Mouse (Mus musculus) heart, postnatal 10 days (tissue): Measurements from ENCODE around the gene Kcnh6. TPM values are rescaled to one million over a fixed set of nuclear protein-coding genes. Genes with fewer than 3 reads are reported as not detected.
"Not testable (repeated sequence)": the region's sequence is repeated elsewhere in the genome, so short reads cannot be mapped to it uniquely, and the experiment has no call there.

Experiments
- DNase-seq, 2 experiments: peaks; one replicate each; pipeline ENCODE4 v3.0.0; 2021
- intact Hi-C: fragments of 180-260 bp; cut with DNase I; formaldehyde crosslinking; loops from one replicate; pipeline ENCODE4 v1.15.1; 2025
- total RNA-seq, 2 experiments: library from RNA; stranded (reverse); gene quantifications; 2 replicates each; pipeline ENCODE4 v1.2.3; 2021

Kcnh6 gene
- total RNA-seq, 2 experiments from 2014 or later, result 0.31 TPM; not detected in 1

- intact Hi-C loops, result no loop called here
- DNase-seq, result no peak
These were observed 50.1 kb downstream of the Kcnh6 start for GRCm38 (mm10) chr11:106058020-106058419.

- intact Hi-C loops, result no loop called here
These were observed 52.6 kb downstream of the Kcnh6 start for GRCm38 (mm10) chr11:106060549-106060948.

GRCm38 (mm10) chr11:106061311-106061710 is 53.4 kb downstream of the Kcnh6 start:
- DNase-seq, result no peak
- intact Hi-C loops, result no loop called here

More at GRCm38 (mm10) chr11:106060549-106060948, 52.6 kb downstream of the Kcnh6 start:
- no peak for DNase-seq

- intact Hi-C loops, result no loop called here
- DNase-seq, result no peak
These were observed 55.8 kb downstream of the Kcnh6 start for GRCm38 (mm10) chr11:106063756-106064155.

- DNase-seq, result no peak
- intact Hi-C loops, result no loop called here
These were observed 57.4 kb downstream of the Kcnh6 start for GRCm38 (mm10) chr11:106065073-106065922.

GRCm38 (mm10) chr11:106065923-106066571 is 58.1 kb downstream of the Kcnh6 start, which contains the start of gene Taco1:
Gene Taco1, plus strand, starts transcription at chr11:106066061.
- intact Hi-C loops, result no loop called here
- DNase-seq, result peak; percentile 96 to 97

GRCm38 (mm10) chr11:106066616-106067015 is 58.7 kb downstream of the Kcnh6 start:
- intact Hi-C loops, result not testable (repeated sequence)
- peak in 1 of 2 experiments; percentile 49 for DNase-seq

- no peak for DNase-seq
- intact Hi-C loops, result no loop called here
These were observed 65.8 kb downstream of the Kcnh6 start for GRCm38 (mm10) chr11:106073774-106074173.

- DNase-seq, result peak; percentile 60 to 83
- intact Hi-C loops, result loop anchor here (2.0 to 5.0 kb wide), 3 partner anchors 74 to 150 kb away; no protein-coding TSS in a partner anchor
These were observed 68.4 kb downstream of the Kcnh6 start for GRCm38 (mm10) chr11:106076321-106076720.

Other genes with a start within 250 kb of the Kcnh6 start
- gene Cyb561, start 54.8 kb upstream of the Kcnh6 start, total RNA-seq, result 10 to 100 TPM in 1 of 2 experiments, 1 to 10 TPM in 1; 8.0 to 15.4 TPM
- 10 to 100 TPM; 20.4 to 29.1 TPM for gene Ace, start 40.2 kb upstream of the Kcnh6 start, total RNA-seq
- gene Ace3, start 13.4 kb upstream of the Kcnh6 start, total RNA-seq, result not detected
- 10 to 100 TPM; 54.6 to 57.6 TPM for gene Dcaf7, start 28.7 kb downstream of the Kcnh6 start, total RNA-seq
- 10 to 100 TPM; 49.4 to 50.1 TPM for gene Taco1, start 57.9 kb downstream of the Kcnh6 start, total RNA-seq
- 10 to 100 TPM; 50.5 to 50.6 TPM for gene Map3k3, start 76.5 kb downstream of the Kcnh6 start, total RNA-seq
- not detected for gene Gm10840, start 152.7 kb downstream of the Kcnh6 start, total RNA-seq
- 10 to 100 TPM; 13.6 to 14.1 TPM for gene Limd2, start 152.7 kb downstream of the Kcnh6 start, total RNA-seq
- gene Strada, start 194.0 kb downstream of the Kcnh6 start, total RNA-seq, result 10 to 100 TPM; 11.1 to 12.9 TPM
- 10 to 100 TPM; 79.9 to 83.2 TPM for gene Ccdc47, start 208.2 kb downstream of the Kcnh6 start, total RNA-seq
- 10 to 100 TPM; 37.3 to 38.8 TPM for gene Ddx42, start 208.8 kb downstream of the Kcnh6 start, total RNA-seq
- 10 to 100 TPM; 22.3 to 24.7 TPM for gene Ftsj3, start 248.0 kb downstream of the Kcnh6 start, total RNA-seq
- 100 to 1,000 TPM; 107 to 109 TPM for gene Psmc5, start 248.0 kb downstream of the Kcnh6 start, total RNA-seq